Mouse (Mus musculus): Measurements from ENCODE around the gene Otog.

GRCm38 (mm10) chr7:46237192-46237591 lies 3.6 kb upstream of the Otog start:
- TF ChIP-seq CTCF (IDR thresholded peaks at IDR 0.05; ENCODE audit: control insufficient read depth, insufficient read depth, low read length) (no peak), POLR2A (IDR thresholded peaks at IDR 0.05; ENCODE audit: borderline replicate concordance, control insufficient read depth, low read depth, low read length) (no peak)
